Mouse (Mus musculus) gastrocnemius, postnatal 36 days (tissue): ENCODE data around the gene Trmt2b. TPM values are rescaled to one million over a fixed set of nuclear protein-coding genes. Genes with fewer than 3 reads are reported as not detected.
A peak's percentile ranks its signal among the peaks of the same experiment; 100 is the strongest.
"Not testable (repeated sequence)": the region's sequence is repeated elsewhere in the genome, so short reads cannot be mapped to it uniquely, and the experiment has no call there.

Experiments used
- DNase-seq, 2 experiments: peaks; one replicate each; pipeline ENCODE4 v3.0.0; 2022
- intact Hi-C: fragments of 180-260 bp; cut with DNase I; formaldehyde crosslinking; loops from one replicate; pipeline ENCODE4 v1.15.1; 2025
- long read RNA-seq, 2 experiments: library from polyadenylated mRNA; stranded (forward); transcript quantifications; one replicate each; pipeline ENCODE4 v2.0.0; 2021
- total RNA-seq, 2 experiments: library from RNA; stranded (reverse); gene quantifications; 2 replicates each; pipeline ENCODE4 v1.2.3; 2021

Gene Trmt2b
- 10 to 100 TPM; 11.1 to 12.7 TPM for total RNA-seq
- long read RNA-seq, experiment 1, transcript Trmt2b-202 (13 exons, 3,119 nt), result major isoform, 8 of 14 reads
- long read RNA-seq, experiment 1, partial matches to known transcripts, result 1 of 14 reads
- long read RNA-seq, experiment 1, other reads (novel, unspliced or antisense), result 5 of 14 reads
- long read RNA-seq, experiment 2, partial matches to known transcripts, result 1 of 7 reads
- long read RNA-seq, experiment 2, other reads (novel, unspliced or antisense), result 2 of 7 reads

- intact Hi-C loops, result no loop called here
- DNase-seq, result peak; percentile 46 to 52
These were observed at the start of gene Trmt2b for GRCm38 (mm10) chrX:134276275-134277160. TSS of gene Trmt2b (minus strand) at chrX:134276984.

- intact Hi-C loops, result loop anchor here (5.0 kb wide), 1 partner anchor 187 kb away; no protein-coding TSS in a partner anchor
- no peak for DNase-seq
These were observed 42.6 kb upstream of the Trmt2b start for GRCm38 (mm10) chrX:134319153-134319932.

GRCm38 (mm10) chrX:134311193-134311592, 34.4 kb upstream of the Trmt2b start:
- DNase-seq, intact Hi-C loops: not testable (repeated sequence)

GRCm38 (mm10) chrX:134308275-134308634, 31.5 kb upstream of the Trmt2b start:
- DNase-seq, result no peak
- intact Hi-C loops, result no loop called here

- peak; percentile 72 to 80 for DNase-seq
- intact Hi-C loops, result no loop called here
These were observed 30.9 kb upstream of the Trmt2b start, which contains the start of gene Cenpi for GRCm38 (mm10) chrX:134307534-134308274. TSS of gene Cenpi (plus strand) at chrX:134308084.

GRCm38 (mm10) chrX:134303287-134303686, 26.5 kb upstream of the Trmt2b start:
- DNase-seq, result no peak
- intact Hi-C loops, result no loop called here

GRCm38 (mm10) chrX:134300219-134300618, 23.4 kb upstream of the Trmt2b start:
- intact Hi-C loops, result no loop called here
- no peak for DNase-seq

- no peak for DNase-seq
- intact Hi-C loops, result no loop called here
These were observed 20.4 kb upstream of the Trmt2b start for GRCm38 (mm10) chrX:134297195-134297594.

GRCm38 (mm10) chrX:134296737-134297136, 20.0 kb upstream of the Trmt2b start:
- no peak for DNase-seq
- intact Hi-C loops, result no loop called here

GRCm38 (mm10) chrX:134296301-134296700, 19.5 kb upstream of the Trmt2b start:
- intact Hi-C loops, result no loop called here
- no peak for DNase-seq

GRCm38 (mm10) chrX:134287305-134287704, 10.5 kb upstream of the Trmt2b start:
- intact Hi-C loops, result no loop called here
- no peak for DNase-seq

- DNase-seq, result no peak
- intact Hi-C loops, result no loop called here
These were observed 9.0 kb upstream of the Trmt2b start for GRCm38 (mm10) chrX:134285791-134286190.

GRCm38 (mm10) chrX:134285102-134285501, 8.3 kb upstream of the Trmt2b start:
- intact Hi-C loops, result no loop called here
- DNase-seq, result no peak

- intact Hi-C loops, result no loop called here
- no peak for DNase-seq
These were observed 3.7 kb upstream of the Trmt2b start for GRCm38 (mm10) chrX:134280531-134280930.

- intact Hi-C loops, result no loop called here
- DNase-seq, result no peak
These were observed 1.1 kb downstream of the Trmt2b start for GRCm38 (mm10) chrX:134275715-134276114.

- no peak for DNase-seq
- intact Hi-C loops, result no loop called here
These were observed 14.7 kb downstream of the Trmt2b start for GRCm38 (mm10) chrX:134262129-134262528.

GRCm38 (mm10) chrX:134261191-134261590, 15.6 kb downstream of the Trmt2b start:
- intact Hi-C loops, result no loop called here
- no peak for DNase-seq

- no peak for DNase-seq
- intact Hi-C loops, result no loop called here
These were observed 28.6 kb downstream of the Trmt2b start for GRCm38 (mm10) chrX:134248202-134248601.

GRCm38 (mm10) chrX:134245946-134246345, 30.8 kb downstream of the Trmt2b start:
- intact Hi-C loops, result no loop called here
- DNase-seq, result no peak

GRCm38 (mm10) chrX:134238266-134238665, 38.5 kb downstream of the Trmt2b start:
- DNase-seq, result no peak
- intact Hi-C loops, result no loop called here
